Mouse (Mus musculus) left cerebral cortex, postnatal 14 days (tissue): ENCODE results near the gene 4930438A08Rik. TPM values are rescaled to one million over a fixed set of nuclear protein-coding genes. Genes with fewer than 3 reads are reported as not detected.
A peak's percentile ranks its signal among the peaks of the same experiment; 100 is the strongest.

ENCODE experiments used
- DNase-seq, 2 experiments: peaks; one replicate each; pipeline ENCODE4 v3.0.0; 2021 to 2022; ENCODE audit warnings: low spot score in 2 of 2, mixed read lengths in 1 of 2
- intact Hi-C: fragments of 180-260 bp; cut with DNase I; formaldehyde crosslinking; loops from one replicate; pipeline ENCODE4 v1.15.1; 2025
- total RNA-seq, 2 experiments: library from RNA; stranded (reverse); gene quantifications; 2 replicates each; pipeline ENCODE4 v1.2.3; 2021

The 4930438A08Rik gene
- total RNA-seq, 2 experiments from 2014 or later, result not detected

DNA sequence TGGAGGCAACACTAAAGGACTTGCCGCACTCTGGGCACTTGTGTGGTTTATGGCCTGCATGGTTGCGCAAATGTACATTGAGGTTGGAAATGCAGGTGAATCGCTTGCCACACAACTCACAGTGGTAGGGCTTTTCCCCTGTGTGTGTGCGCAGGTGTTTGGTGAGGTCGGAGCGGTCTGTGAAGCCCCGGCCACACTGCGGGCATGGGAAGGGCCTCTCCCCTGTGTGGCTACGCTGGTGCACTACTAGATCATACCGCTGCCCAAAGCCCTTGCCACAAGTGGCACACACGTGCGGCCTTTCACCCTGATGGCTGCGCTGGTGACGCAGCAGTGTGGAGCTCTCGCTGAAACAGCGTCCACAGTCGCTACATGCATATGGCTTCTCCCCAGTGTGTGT, 41.7 kb downstream of the 4930438A08Rik start:
- intact Hi-C loops, result no loop called here
- no peak for DNase-seq

- intact Hi-C loops, result no loop called here
- DNase-seq, result no peak
Observed at GRCm38 (mm10) chr11:58316768-58317390, 42.3 kb downstream of the 4930438A08Rik start.

DNA sequence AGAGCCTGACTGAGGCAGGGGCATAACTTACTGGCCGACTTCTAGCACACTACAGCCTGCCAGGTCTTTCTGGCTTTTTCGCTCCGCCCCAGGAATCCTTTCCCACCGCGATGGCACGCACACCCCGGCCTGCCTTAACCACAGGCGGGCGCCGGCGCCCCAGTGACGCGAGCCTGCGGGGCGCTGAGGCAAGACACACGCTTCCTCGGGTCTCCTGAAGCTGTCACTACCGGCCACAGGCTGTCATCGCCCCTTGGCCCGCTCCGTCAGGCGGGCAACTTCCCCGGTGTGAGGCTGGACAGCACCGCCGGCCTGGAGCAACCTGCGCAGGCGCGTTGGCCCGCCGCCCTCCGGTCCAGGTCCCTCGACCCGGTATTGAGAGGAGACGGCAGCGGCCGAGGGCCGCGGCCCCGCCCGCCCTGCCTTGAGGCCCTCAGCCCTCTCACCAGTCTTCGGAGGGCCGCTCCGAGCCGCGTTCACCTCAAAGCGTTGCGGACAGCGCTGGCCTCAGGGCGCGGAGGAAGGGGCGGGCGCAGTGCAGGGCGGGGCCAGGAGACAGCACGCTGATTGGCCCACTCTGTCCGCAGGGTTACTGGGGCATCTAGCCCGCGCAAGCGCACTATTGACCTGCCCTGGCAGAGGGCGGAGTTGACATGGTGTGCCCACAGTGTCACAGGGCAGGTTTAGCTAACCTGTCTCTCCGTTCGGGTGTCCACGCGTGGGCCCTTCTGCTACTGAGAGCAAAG, 48.4 kb downstream of the 4930438A08Rik start:
- intact Hi-C loops, result no loop called here

DNA sequence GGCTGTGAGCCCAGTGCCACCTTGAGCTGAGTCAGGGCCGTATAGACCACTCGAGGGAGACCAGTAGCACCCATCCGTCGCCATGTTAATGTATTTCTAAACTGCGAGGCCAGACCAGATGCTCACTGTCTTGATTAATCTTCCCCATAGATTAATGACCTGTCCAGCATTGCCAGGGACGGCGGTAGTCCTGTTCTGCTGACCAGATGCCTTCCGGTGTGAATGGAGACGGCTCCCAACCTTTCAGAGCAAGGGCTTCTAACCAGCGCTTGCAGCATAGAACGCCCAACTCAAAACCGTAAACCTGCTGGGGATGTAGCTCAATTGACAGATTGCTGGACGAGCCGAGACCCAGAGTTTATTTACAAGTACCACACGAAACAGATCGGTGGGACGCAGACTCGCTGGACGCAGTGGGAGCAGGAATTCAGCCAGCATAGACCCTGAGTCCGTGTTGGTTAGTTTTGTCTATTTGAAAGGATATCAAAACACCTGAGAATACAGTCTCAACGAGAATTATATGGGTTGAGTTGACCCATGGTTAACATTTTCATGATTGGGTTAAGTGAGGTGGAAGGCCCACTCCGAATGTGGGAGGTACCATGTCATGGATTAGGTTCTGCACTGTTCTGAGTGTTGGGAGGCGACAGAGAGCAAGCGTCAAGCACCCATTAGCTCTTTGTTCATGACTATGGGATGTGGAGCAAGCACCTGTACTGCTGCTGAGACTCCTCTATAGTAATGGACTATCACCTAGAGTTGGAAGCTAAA, 49.2 kb downstream of the 4930438A08Rik start:
- intact Hi-C loops, result no loop called here
- no peak for DNase-seq

More for the DNA sequence above, 48.4 kb downstream of the 4930438A08Rik start:
- DNase-seq, result peak; percentile 96 to 97

DNA sequence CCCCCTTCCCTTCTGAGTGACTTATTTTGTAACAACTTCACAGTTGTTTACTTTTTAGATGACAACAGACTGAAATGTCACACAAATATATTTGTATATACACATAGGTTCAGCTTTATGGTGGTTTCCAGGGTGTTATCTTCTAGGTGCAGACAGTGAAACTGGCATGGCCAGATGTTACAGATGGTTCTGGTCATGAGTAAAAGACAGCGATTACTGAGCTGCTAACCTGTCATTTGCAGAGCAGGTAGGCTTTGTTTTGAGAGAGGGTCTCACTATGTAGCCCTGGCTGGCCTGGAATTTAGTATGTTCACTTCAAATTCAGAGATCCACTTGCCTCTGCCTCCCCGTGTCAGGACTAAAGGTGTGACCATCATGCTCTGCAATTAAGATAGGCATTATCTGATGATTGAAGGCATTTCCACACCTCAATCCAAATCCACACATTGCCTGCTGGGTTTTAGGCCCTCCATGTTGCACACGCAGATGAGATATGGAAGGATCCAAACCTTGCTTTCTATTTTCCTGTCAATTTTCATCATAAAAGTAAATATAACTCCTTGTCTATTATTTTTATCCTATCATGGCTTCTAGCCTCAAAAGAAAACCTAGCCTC, 50.1 kb downstream of the 4930438A08Rik start:
- no peak for DNase-seq
- intact Hi-C loops, result no loop called here

DNA sequence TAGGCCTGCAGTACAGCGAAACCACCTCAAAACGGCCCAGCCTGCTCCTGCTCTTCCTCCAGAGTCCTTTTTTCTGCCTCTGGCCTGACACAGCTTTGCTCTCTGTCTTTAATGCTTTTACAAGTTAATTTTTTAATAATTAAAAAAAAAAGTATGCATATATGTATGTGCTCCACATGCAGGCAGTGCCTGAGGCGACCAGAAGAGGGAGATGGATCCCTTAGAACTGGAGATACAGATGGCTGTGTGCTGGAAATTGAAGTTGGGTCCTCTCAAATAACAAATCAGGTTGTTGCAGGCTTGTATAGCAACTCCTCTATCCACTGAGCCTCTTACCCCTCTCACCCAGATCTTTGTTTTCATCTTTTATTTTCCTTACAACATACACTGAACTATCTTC, 52.2 kb downstream of the 4930438A08Rik start:
- no peak for DNase-seq

GRCm38 (mm10) chr11:58329906-58330275, 55.3 kb downstream of the 4930438A08Rik start:
- DNase-seq, result peak in 1 of 2 experiments; percentile 49
- intact Hi-C loops, result no loop called here

More for the DNA sequence above, 52.2 kb downstream of the 4930438A08Rik start:
- intact Hi-C loops, result no loop called here

DNA sequence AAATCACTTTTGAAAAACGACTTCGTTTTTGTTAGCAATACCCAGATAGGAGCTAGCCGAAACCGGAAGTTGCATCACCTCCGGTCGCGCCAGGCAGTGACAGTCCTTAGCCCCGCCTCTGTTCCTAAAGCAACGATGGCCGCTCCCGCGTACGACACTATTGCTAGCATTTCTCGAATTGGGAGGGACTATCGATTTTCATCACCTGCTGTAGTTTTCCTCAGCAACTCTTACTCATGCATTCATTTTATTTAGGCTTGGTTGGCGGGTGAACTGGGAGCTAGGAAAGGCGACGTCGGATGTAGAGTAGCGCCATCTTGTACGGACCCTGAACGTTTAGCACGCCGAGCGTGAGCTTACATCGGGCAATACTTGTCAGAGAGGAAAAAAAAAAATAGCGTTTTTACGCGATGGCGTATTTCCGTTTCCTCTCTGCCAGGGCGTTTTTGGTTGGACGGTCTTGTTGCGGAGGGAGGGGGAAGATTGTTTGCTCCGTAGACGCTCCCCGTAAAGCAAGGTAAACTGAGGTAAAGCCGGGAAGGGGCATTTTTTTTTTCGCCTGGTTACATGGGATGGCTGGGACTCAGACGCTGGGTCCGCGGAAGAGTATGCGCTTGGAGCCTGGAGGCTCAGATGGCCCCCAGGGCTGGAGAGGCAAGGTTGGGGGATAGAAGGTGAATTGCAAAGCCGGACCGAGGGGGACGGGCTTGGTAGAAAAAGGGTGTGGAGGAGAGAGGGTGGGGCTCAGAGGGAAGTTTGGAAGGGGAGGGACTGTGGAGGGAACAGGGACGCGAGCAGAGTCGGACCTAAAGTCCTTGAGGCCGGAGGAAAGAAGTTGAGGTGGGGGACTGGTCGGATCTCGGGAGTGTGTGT, 55.9 kb downstream of the 4930438A08Rik start, which contains the start of the genes Zfp672 and Sh3bp5l:
Zfp672 (minus strand) TSS at position 64 of the 873 bp plus-strand sequence.
Sh3bp5l (plus strand) TSS at position 449 of the 873 bp plus-strand sequence.
- intact Hi-C loops, result no loop called here

DNA sequence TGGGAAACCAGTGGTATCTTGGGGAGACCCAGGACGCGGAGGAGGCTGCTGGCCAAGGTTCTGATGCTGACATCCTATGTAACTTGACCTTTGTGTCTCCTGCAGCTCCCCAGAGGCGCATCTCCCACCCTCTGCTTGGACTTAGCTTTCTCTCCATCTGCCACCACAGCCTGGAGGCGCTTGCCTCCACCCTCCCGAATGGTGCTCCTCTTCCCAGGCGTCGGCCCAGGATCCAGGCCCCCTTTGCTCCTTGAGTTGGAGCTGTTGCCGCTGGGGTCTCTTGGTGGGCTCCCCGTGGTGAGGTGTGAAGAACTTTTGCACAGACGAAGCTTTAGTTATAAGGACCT, 56.5 kb downstream of the 4930438A08Rik start:
- no peak for DNase-seq
- intact Hi-C loops, result no loop called here

More for the DNA sequence above, 55.9 kb downstream of the 4930438A08Rik start, which contains the start of the genes Zfp672 and Sh3bp5l:
- peak; percentile 89 to 95 for DNase-seq

- intact Hi-C loops, result no loop called here
- no peak for DNase-seq
Observed at GRCm38 (mm10) chr11:58331546-58331945, 56.9 kb downstream of the 4930438A08Rik start.

DNA sequence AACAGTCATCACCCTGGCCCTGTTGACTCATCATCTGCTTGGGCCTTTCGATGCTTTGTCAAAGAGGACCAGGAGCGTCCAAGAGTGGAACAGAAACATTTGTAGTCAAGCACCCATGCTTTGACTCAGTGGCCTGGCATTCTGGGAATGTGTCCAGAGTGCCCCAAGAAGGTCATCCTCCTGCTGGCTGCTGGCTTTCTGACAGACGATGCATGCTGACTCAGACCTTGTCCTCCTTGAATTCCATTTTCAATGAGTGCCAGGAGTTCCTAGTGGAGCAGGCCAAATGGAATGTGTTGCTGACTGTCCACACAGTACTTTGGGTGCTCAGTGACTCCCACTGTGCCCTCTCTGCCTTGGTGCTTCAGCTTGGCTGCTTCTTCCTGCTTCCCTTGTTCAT, 60.1 kb downstream of the 4930438A08Rik start:
- DNase-seq, result no peak
- intact Hi-C loops, result no loop called here

Other genes with a start within 250 kb of the 4930438A08Rik start
- gene Gm12248, start 181.7 kb upstream of the 4930438A08Rik start, total RNA-seq, result not detected
- 10 to 100 TPM; 52.1 to 54.3 TPM for gene Cnot8, start 170.6 kb upstream of the 4930438A08Rik start, total RNA-seq
- gene Gemin5, start 106.3 kb upstream of the 4930438A08Rik start, total RNA-seq, result 10 to 100 TPM; 16.0 to 18.0 TPM
- gene Mrpl22, start 103.1 kb upstream of the 4930438A08Rik start, total RNA-seq, result 10 to 100 TPM; 30.8 to 33.4 TPM
- 1 to 10 TPM; 2.1 TPM for gene Igtp, start 75.2 kb upstream of the 4930438A08Rik start, total RNA-seq
- 1 to 10 TPM; 1.6 to 1.7 TPM for gene Irgm2, start 75.2 kb upstream of the 4930438A08Rik start, total RNA-seq
- 10 to 100 TPM; 20.0 to 21.3 TPM for gene Zfp692, start 32.3 kb downstream of the 4930438A08Rik start, total RNA-seq
- gene Zfp672, start 55.5 kb downstream of the 4930438A08Rik start, total RNA-seq, result 10 to 100 TPM; 48.6 to 52.7 TPM
- gene Sh3bp5l, start 55.9 kb downstream of the 4930438A08Rik start, total RNA-seq, result 10 to 100 TPM; 54.1 to 59.7 TPM
- not detected for gene Lypd8, start 104.2 kb downstream of the 4930438A08Rik start, total RNA-seq
- gene 1810065E05Rik, start 146.3 kb downstream of the 4930438A08Rik start, total RNA-seq, result not detected
- gene Gm12253, start 157.8 kb downstream of the 4930438A08Rik start, total RNA-seq, result not detected
- not detected for gene Lypd9, start 178.1 kb downstream of the 4930438A08Rik start, total RNA-seq
- gene Olfr30, start 187.5 kb downstream of the 4930438A08Rik start, total RNA-seq, result not detected
- not detected for gene Olfr332, start 217.8 kb downstream of the 4930438A08Rik start, total RNA-seq
- not detected for gene Olfr331, start 227.8 kb downstream of the 4930438A08Rik start, total RNA-seq